Mouse (Mus musculus) limb, embryonic 13.5 days (tissue): Measurements from ENCODE around the gene Spag8. TPM values are rescaled to one million over a fixed set of nuclear protein-coding genes. Genes with fewer than 3 reads are reported as not detected.

ENCODE experiments used
- ATAC-seq: fragments of 200-750 bp; cut with Nextera tagmentation; 2 replicates; pipeline ENCODE4 v1.8.0; 2017; ENCODE audit warnings: low read depth, moderate number of reproducible peaks, moderate TSS enrichment; ENCODE audit not compliant: low FRiP score
- H3K27ac ChIP-seq: fragments of 300-500 bp; sonication (generic); 2 replicates; pipeline ENCODE4 v1.5.1; 2015; ENCODE audit warnings: inconsistent platforms, mild to moderate bottlenecking, moderate library complexity
- H3K27me3 ChIP-seq: fragments of 300-500 bp; sonication (generic); 2 replicates; pipeline ENCODE4 v1.6.1; 2015; ENCODE audit warnings: mild to moderate bottlenecking, inconsistent platforms
- H3K36me3 ChIP-seq: fragments of 300-500 bp; sonication (generic); 2 replicates; pipeline ENCODE4 v1.6.1; 2015; ENCODE audit warnings: inconsistent platforms, mild to moderate bottlenecking, moderate library complexity
- H3K4me1 ChIP-seq: fragments of 300-500 bp; sonication (generic); 2 replicates; pipeline ENCODE4 v1.6.1; 2015; ENCODE audit warnings: inconsistent platforms
- H3K4me2 ChIP-seq: fragments of 300-500 bp; sonication (generic); replicated peaks from 2 replicates; pipeline ENCODE4 v1.6.1; 2015; ENCODE audit warnings: inconsistent platforms, mild to moderate bottlenecking, moderate library complexity
- H3K4me3 ChIP-seq: fragments of 300-500 bp; sonication (generic); 2 replicates; pipeline ENCODE4 v1.5.1; 2015; ENCODE audit warnings: moderate library complexity, mild to moderate bottlenecking, inconsistent platforms
- H3K9ac ChIP-seq: fragments of 300-500 bp; sonication (generic); 2 replicates; pipeline ENCODE4 v1.6.1; 2015; ENCODE audit warnings: mild to moderate bottlenecking, inconsistent platforms
- H3K9me3 ChIP-seq: fragments of 300-500 bp; sonication (generic); 2 replicates; pipeline ENCODE4 v1.6.1; 2016; ENCODE audit warnings: inconsistent platforms
- WGBS: fragments of 180-500 bp; shearing (Covaris S2); methylation state at CpG from one replicate; pipeline ENCODE4 v1.1.7; 2015; 5-methylcytosine and 5-hydroxymethylcytosine counted together
- polyA plus RNA-seq: library from polyadenylated mRNA; unstranded; fragments of >200 nt; fragmentation: Nextera tagmentation; extraction: Ambion mirVana; gene quantifications from 2 replicates; pipeline ENCODE4 v1.2.1, GENCODE M21; 2015

The Spag8 gene
- 0.84 and 1.00 TPM in 2 replicates for polyA plus RNA-seq

- Histone ChIP-seq H3K27ac (no peak within 1 kb of the TSS), H3K4me2 (peak within 1 kb of the TSS; percentile 55), H3K36me3 (peaks cover 38% of the 10 kb centered on the region), H3K9ac (no peak within 1 kb of the TSS), H3K9me3 (peaks cover 8% of the 10 kb centered on the region; the same call in 1 of the 2 replicates), H3K4me1 (peaks cover 10% of the 10 kb centered on the region), H3K4me3 (peak within 1 kb of the TSS; percentile 25), H3K27me3 (no peaks in the 10 kb centered on the region)
- 19% methylated on average over 24 of the region's 24 CpGs for WGBS
- ATAC-seq = no peak
Observed at GRCm38 (mm10) chr4:43653161-43654015, at the start of gene Spag8. TSS of gene Spag8 (minus strand) at chr4:43653594.

GRCm38 (mm10) chr4:43700707-43701106 lies 47.3 kb upstream of the Spag8 start, which contains the start of gene Olfr70:
TSS of gene Olfr70 (minus strand) at chr4:43700807.
- Histone ChIP-seq H3K4me2 (no peak within 1 kb of the TSS), H3K27me3 (no peaks in the 10 kb centered on the region), H3K9ac (no peak within 1 kb of the TSS), H3K36me3 (no peaks in the 10 kb centered on the region), H3K4me1 (no peaks in the 10 kb centered on the region), H3K4me3 (no peak within 1 kb of the TSS), H3K9me3 (no peaks in the 10 kb centered on the region), H3K27ac (no peak within 1 kb of the TSS)
- 79% methylated on average over 6 of the region's 6 CpGs for WGBS
- no peak for ATAC-seq

GRCm38 (mm10) chr4:43696561-43696960 lies 43.2 kb upstream of the Spag8 start:
- WGBS = 89% methylated on average over 13 of the region's 13 CpGs
- no peak overlapping the region for H3K27ac ChIP-seq
- H3K4me2 ChIP-seq = no peak overlapping the region
- no peaks in the 10 kb centered on the region for H3K36me3 ChIP-seq
- H3K9me3 ChIP-seq = no peaks in the 10 kb centered on the region
- H3K9ac ChIP-seq = no peak overlapping the region
- H3K4me3 ChIP-seq = no peak overlapping the region
- no peak for ATAC-seq
- no peaks in the 10 kb centered on the region for H3K27me3 ChIP-seq
- H3K4me1 ChIP-seq = no peaks in the 10 kb centered on the region

GRCm38 (mm10) chr4:43695249-43695671 lies 41.9 kb upstream of the Spag8 start:
- WGBS = 35% methylated on average over 9 of the region's 9 CpGs
- no peak for ATAC-seq
- H3K27ac ChIP-seq = no peak overlapping the region

GRCm38 (mm10) chr4:43694439-43695248 lies 41.2 kb upstream of the Spag8 start:
- H3K4me3 ChIP-seq = no peak overlapping the region
- no peaks in the 10 kb centered on the region for H3K9me3 ChIP-seq
- 85% methylated on average over 1 of the region's 1 CpGs for whole genome bisulfite sequencing
- no peak overlapping the region for H3K4me2 ChIP-seq
- ATAC-seq = no peak
- no peaks in the 10 kb centered on the region for H3K4me1 ChIP-seq
- H3K27ac ChIP-seq = no peak overlapping the region
- H3K9ac ChIP-seq = no peak overlapping the region
- H3K36me3 ChIP-seq = peaks cover 6% of the 10 kb centered on the region
- no peaks in the 10 kb centered on the region for H3K27me3 ChIP-seq

More at GRCm38 (mm10) chr4:43695249-43695671, 41.9 kb upstream of the Spag8 start:
- Histone ChIP-seq H3K9me3 (no peaks in the 10 kb centered on the region), H3K4me1 (no peaks in the 10 kb centered on the region), H3K36me3 (peaks cover under 1% of the 10 kb centered on the region; the same call in 1 of the 2 replicates), H3K27me3 (no peaks in the 10 kb centered on the region), H3K9ac (no peak overlapping the region), H3K4me3 (no peak overlapping the region), H3K4me2 (no peak overlapping the region)

- H3K27me3 ChIP-seq = no peaks in the 10 kb centered on the region
- no peak overlapping the region for H3K9ac ChIP-seq
Observed at GRCm38 (mm10) chr4:43693806-43694241, 40.4 kb upstream of the Spag8 start.

GRCm38 (mm10) chr4:43691026-43691425 lies 37.6 kb upstream of the Spag8 start:
- H3K27me3 ChIP-seq = no peaks in the 10 kb centered on the region
- H3K36me3 ChIP-seq = peaks cover 37% of the 10 kb centered on the region
- H3K9me3 ChIP-seq = no peaks in the 10 kb centered on the region
- no peaks in the 10 kb centered on the region for H3K4me1 ChIP-seq
- H3K9ac ChIP-seq = no peak overlapping the region
- 80% methylated on average over 5 of the region's 5 CpGs for WGBS
- ATAC-seq = no peak
- no peak overlapping the region for H3K4me2 ChIP-seq
- no peak overlapping the region for H3K4me3 ChIP-seq
- H3K27ac ChIP-seq = no peak overlapping the region

More at GRCm38 (mm10) chr4:43693806-43694241, 40.4 kb upstream of the Spag8 start:
- H3K27ac ChIP-seq = no peak overlapping the region
- ATAC-seq = no peak
- H3K36me3 ChIP-seq = peaks cover 15% of the 10 kb centered on the region
- H3K9me3 ChIP-seq = no peaks in the 10 kb centered on the region
- no peak overlapping the region for H3K4me2 ChIP-seq
- no peak overlapping the region for H3K4me3 ChIP-seq
- no peaks in the 10 kb centered on the region for H3K4me1 ChIP-seq
- WGBS = 71% methylated on average over 5 of the region's 5 CpGs

GRCm38 (mm10) chr4:43690021-43690420 lies 36.6 kb upstream of the Spag8 start:
- 93% methylated on average over 17 of the region's 17 CpGs for WGBS
- Histone ChIP-seq H3K27me3 (no peaks in the 10 kb centered on the region), H3K4me2 (no peak overlapping the region), H3K36me3 (peaks cover 47% of the 10 kb centered on the region), H3K27ac (no peak overlapping the region), H3K9ac (no peak overlapping the region), H3K4me1 (no peaks in the 10 kb centered on the region), H3K4me3 (no peak overlapping the region), H3K9me3 (no peaks in the 10 kb centered on the region)
- ATAC-seq = no peak

- H3K36me3 ChIP-seq = peaks cover 72% of the 10 kb centered on the region
- no peak overlapping the region for H3K4me3 ChIP-seq
- no peak overlapping the region for H3K4me2 ChIP-seq
- no peaks in the 10 kb centered on the region for H3K27me3 ChIP-seq
- WGBS = 88% methylated on average over 7 of the region's 7 CpGs
- H3K27ac ChIP-seq = no peak overlapping the region
- H3K4me1 ChIP-seq = no peaks in the 10 kb centered on the region
- H3K9me3 ChIP-seq = no peaks in the 10 kb centered on the region
- H3K9ac ChIP-seq = no peak overlapping the region
- no peak for ATAC-seq
Observed at GRCm38 (mm10) chr4:43679416-43680043, 26.1 kb upstream of the Spag8 start.

GRCm38 (mm10) chr4:43678541-43678940 lies 25.1 kb upstream of the Spag8 start:
- no peak for ATAC-seq
- no peaks in the 10 kb centered on the region for H3K4me1 ChIP-seq
- WGBS = 89% methylated on average over 6 of the region's 6 CpGs

GRCm38 (mm10) chr4:43675608-43676007 lies 22.2 kb upstream of the Spag8 start:
- no peak overlapping the region for H3K27ac ChIP-seq
- H3K4me1 ChIP-seq = peaks cover 24% of the 10 kb centered on the region
- H3K9me3 ChIP-seq = no peaks in the 10 kb centered on the region
- H3K36me3 ChIP-seq = peaks cover 53% of the 10 kb centered on the region
- no peak overlapping the region for H3K4me2 ChIP-seq
- H3K27me3 ChIP-seq = no peaks in the 10 kb centered on the region
- no peak for ATAC-seq
- WGBS = 72% methylated on average over 4 of the region's 4 CpGs
- no peak overlapping the region for H3K9ac ChIP-seq
- H3K4me3 ChIP-seq = no peak overlapping the region

More at GRCm38 (mm10) chr4:43678541-43678940, 25.1 kb upstream of the Spag8 start:
- Histone ChIP-seq H3K4me3 (no peak overlapping the region), H3K9me3 (no peaks in the 10 kb centered on the region), H3K27ac (no peak overlapping the region), H3K27me3 (no peaks in the 10 kb centered on the region), H3K36me3 (peaks cover 80% of the 10 kb centered on the region), H3K4me2 (no peak overlapping the region), H3K9ac (no peak overlapping the region)
